Mouse (Mus musculus): ENCODE measurements at regions not wholly inside any gene's neighbourhood (a gene's known extent, or its start where the extent isn't known, plus 50 kb on each side); places are given as distances from the start of the nearest gene placed in this dataset.

GRCm38 (mm10) chr2:172756472-172756860 is 183.7 kb downstream of the Bmp7 start:
- Histone ChIP-seq H3K4me2 (ENCODE audit: low read length) (no peak overlapping the region), H3K36me3 (ENCODE audit: insufficient read depth, low read length) (no peaks in the 10 kb centered on the region), H3K27me3 (ENCODE audit: insufficient read depth, low read length) (peaks cover 12% of the 10 kb centered on the region), H3K9ac (ENCODE audit: low read depth, low read length) (no peak overlapping the region), H3K4me1 (replicated peaks; ENCODE audit: insufficient read depth, low read length) (no peaks in the 10 kb centered on the region), H3K9me3 (replicated peaks; ENCODE audit: low read length) (no peaks in the 10 kb centered on the region), H3K4me3 (replicated peaks; ENCODE audit: low read depth, low read length) (no peak overlapping the region), H3K27ac (no peak overlapping the region)
- WGBS: 15% methylated on average over 8 of the region's 8 CpGs
- no peak for TF ChIP-seq CTCF (IDR thresholded peaks at IDR 0.05; ENCODE audit: low read depth)
- peak; percentile 47 for DNase-seq (ENCODE audit: low spot score)
- ATAC-seq (replicated peaks; ENCODE audit: low FRiP score, low read depth): no peak

DNA sequence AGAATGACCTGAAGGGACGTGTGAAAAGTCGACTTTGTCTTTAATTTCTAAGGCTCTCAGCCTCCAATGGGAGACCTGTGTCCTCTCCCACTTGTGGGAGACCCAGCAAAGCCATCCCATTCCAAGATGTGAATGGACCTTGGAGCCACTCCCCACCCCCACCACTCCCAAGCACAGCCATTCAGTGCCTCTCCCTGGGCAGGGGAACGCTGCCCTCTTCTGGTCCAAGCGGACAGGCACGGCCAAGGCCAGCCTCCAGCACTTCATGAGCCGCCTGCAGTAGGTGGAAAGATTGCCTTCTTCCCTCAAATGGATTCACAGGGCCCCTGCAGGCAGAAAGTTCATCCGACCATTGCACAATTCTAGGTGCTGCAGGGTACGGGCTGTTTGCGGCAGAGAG is 181.6 kb downstream of the Bmp7 start:
- Histone ChIP-seq H3K27me3 (ENCODE audit: insufficient read depth, low read length) (peaks cover 12% of the 10 kb centered on the region), H3K36me3 (ENCODE audit: insufficient read depth, low read length) (no peaks in the 10 kb centered on the region), H3K9me3 (replicated peaks; ENCODE audit: low read length) (no peaks in the 10 kb centered on the region), H3K9ac (ENCODE audit: low read depth, low read length) (no peak overlapping the region), H3K4me2 (ENCODE audit: low read length) (no peak overlapping the region), H3K4me1 (replicated peaks; ENCODE audit: insufficient read depth, low read length) (no peaks in the 10 kb centered on the region), H3K27ac (no peak overlapping the region), H3K4me3 (replicated peaks; ENCODE audit: low read depth, low read length) (no peak overlapping the region)
- WGBS: 11% methylated on average over 9 of the region's 9 CpGs
- DNase-seq (ENCODE audit: low spot score): peak; percentile 76
- peak; percentile 87 for TF ChIP-seq CTCF (IDR thresholded peaks at IDR 0.05; ENCODE audit: low read depth)
- no peak; the same call in 1 of the 2 replicates for ATAC-seq (replicated peaks; ENCODE audit: low FRiP score, low read depth)

DNA sequence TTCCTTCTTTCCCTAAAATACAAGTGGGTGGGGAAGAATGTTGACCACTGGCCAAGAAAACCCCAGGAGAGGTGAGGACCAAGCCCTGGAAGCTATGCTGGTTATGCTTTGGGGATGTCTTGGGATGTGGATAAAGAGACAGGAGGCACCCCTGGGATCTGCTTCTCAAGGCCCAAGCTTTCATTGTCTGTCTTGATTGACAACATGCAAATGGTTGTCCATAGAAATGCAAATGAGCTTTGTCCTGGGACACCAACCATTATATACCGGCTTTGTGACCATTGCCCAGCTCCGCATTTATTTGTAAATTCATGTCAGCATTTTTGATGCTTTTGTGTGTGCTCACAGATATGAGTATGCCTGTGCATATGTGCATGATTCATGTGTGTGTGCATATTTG is 174.9 kb downstream of the Bmp7 start:
- 71% methylated on average over 2 of the region's 2 CpGs for WGBS
- no peak for TF ChIP-seq CTCF (IDR thresholded peaks at IDR 0.05; ENCODE audit: low read depth)
- Histone ChIP-seq H3K4me1 (replicated peaks; ENCODE audit: insufficient read depth, low read length) (no peaks in the 10 kb centered on the region), H3K27me3 (ENCODE audit: insufficient read depth, low read length) (no peaks in the 10 kb centered on the region), H3K4me2 (ENCODE audit: low read length) (no peak overlapping the region), H3K4me3 (replicated peaks; ENCODE audit: low read depth, low read length) (no peak overlapping the region), H3K27ac (no peak overlapping the region), H3K9ac (ENCODE audit: low read depth, low read length) (no peak overlapping the region), H3K36me3 (ENCODE audit: insufficient read depth, low read length) (no peaks in the 10 kb centered on the region), H3K9me3 (replicated peaks; ENCODE audit: low read length) (no peaks in the 10 kb centered on the region)
- no peak for DNase-seq (ENCODE audit: low spot score)
- no peak for ATAC-seq (replicated peaks; ENCODE audit: low FRiP score, low read depth)

- WGBS: 63% methylated on average over 7 of the region's 7 CpGs
- no peak for DNase-seq (ENCODE audit: low spot score)
- no peak for TF ChIP-seq CTCF (IDR thresholded peaks at IDR 0.05; ENCODE audit: low read depth)
Observed at GRCm38 (mm10) chr2:172766403-172766802, 173.7 kb downstream of the Bmp7 start.

GRCm38 (mm10) chr2:172768756-172769155 is 171.4 kb downstream of the Bmp7 start:
- WGBS: 81% methylated on average over 8 of the region's 8 CpGs

More at GRCm38 (mm10) chr2:172766403-172766802, 173.7 kb downstream of the Bmp7 start:
- Histone ChIP-seq H3K27ac (no peak overlapping the region), H3K9me3 (replicated peaks; ENCODE audit: low read length) (no peaks in the 10 kb centered on the region), H3K4me3 (replicated peaks; ENCODE audit: low read depth, low read length) (no peak overlapping the region), H3K36me3 (ENCODE audit: insufficient read depth, low read length) (no peaks in the 10 kb centered on the region), H3K9ac (ENCODE audit: low read depth, low read length) (no peak overlapping the region), H3K4me2 (ENCODE audit: low read length) (no peak overlapping the region), H3K4me1 (replicated peaks; ENCODE audit: insufficient read depth, low read length) (no peaks in the 10 kb centered on the region), H3K27me3 (ENCODE audit: insufficient read depth, low read length) (no peaks in the 10 kb centered on the region)
- ATAC-seq (replicated peaks; ENCODE audit: low FRiP score, low read depth): no peak

DNA sequence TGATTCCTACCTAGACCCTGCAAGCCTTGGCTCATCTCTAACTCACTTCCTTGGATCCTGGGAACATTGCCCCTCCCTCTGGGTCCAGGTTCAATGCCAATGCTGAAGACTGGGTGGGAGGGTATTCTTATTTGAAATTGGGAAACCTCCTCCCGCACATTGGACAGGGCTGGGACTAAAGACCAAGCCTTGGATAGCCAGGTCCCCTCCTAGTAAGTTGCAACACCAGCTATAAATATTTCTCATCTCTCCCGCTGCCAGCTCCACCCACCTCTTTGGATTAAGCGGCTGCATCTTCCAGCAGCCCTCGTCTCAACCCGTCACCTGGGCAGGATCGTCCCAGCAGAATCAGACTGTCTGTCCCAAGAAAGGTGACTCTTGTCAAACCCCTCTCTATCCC is 170.1 kb downstream of the Bmp7 start:
- Histone ChIP-seq H3K4me2 (ENCODE audit: low read length) (no peak overlapping the region), H3K9ac (ENCODE audit: low read depth, low read length) (no peak overlapping the region), H3K9me3 (replicated peaks; ENCODE audit: low read length) (no peaks in the 10 kb centered on the region), H3K27me3 (ENCODE audit: insufficient read depth, low read length) (no peaks in the 10 kb centered on the region), H3K36me3 (ENCODE audit: insufficient read depth, low read length) (no peaks in the 10 kb centered on the region), H3K4me1 (replicated peaks; ENCODE audit: insufficient read depth, low read length) (no peaks in the 10 kb centered on the region), H3K27ac (no peak overlapping the region), H3K4me3 (replicated peaks; ENCODE audit: low read depth, low read length) (no peak overlapping the region)
- ATAC-seq (replicated peaks; ENCODE audit: low FRiP score, low read depth) (no peak), DNase-seq (ENCODE audit: low spot score) (no peak)
- TF ChIP-seq CTCF (IDR thresholded peaks at IDR 0.05; ENCODE audit: low read depth): no peak
- WGBS: 64% methylated on average over 6 of the region's 6 CpGs

More at GRCm38 (mm10) chr2:172768756-172769155, 171.4 kb downstream of the Bmp7 start:
- Histone ChIP-seq H3K9me3 (replicated peaks; ENCODE audit: low read length) (no peaks in the 10 kb centered on the region), H3K27ac (no peak overlapping the region), H3K36me3 (ENCODE audit: insufficient read depth, low read length) (no peaks in the 10 kb centered on the region), H3K9ac (ENCODE audit: low read depth, low read length) (no peak overlapping the region), H3K27me3 (ENCODE audit: insufficient read depth, low read length) (no peaks in the 10 kb centered on the region), H3K4me2 (ENCODE audit: low read length) (no peak overlapping the region), H3K4me1 (replicated peaks; ENCODE audit: insufficient read depth, low read length) (no peaks in the 10 kb centered on the region), H3K4me3 (replicated peaks; ENCODE audit: low read depth, low read length) (no peak overlapping the region)
- no peak for TF ChIP-seq CTCF (IDR thresholded peaks at IDR 0.05; ENCODE audit: low read depth)
- no peak for ATAC-seq (replicated peaks; ENCODE audit: low FRiP score, low read depth)
- no peak for DNase-seq (ENCODE audit: low spot score)

- no peak overlapping the region for H3K9ac ChIP-seq (ENCODE audit: low read depth, low read length)
- H3K27ac ChIP-seq: no peak overlapping the region
- H3K4me1 ChIP-seq (replicated peaks; ENCODE audit: insufficient read depth, low read length): no peaks in the 10 kb centered on the region
- WGBS: 86% methylated on average over 14 of the region's 14 CpGs
- no peaks in the 10 kb centered on the region for H3K36me3 ChIP-seq (ENCODE audit: insufficient read depth, low read length)
- no peaks in the 10 kb centered on the region for H3K27me3 ChIP-seq (ENCODE audit: insufficient read depth, low read length)
- ATAC-seq (replicated peaks; ENCODE audit: low FRiP score, low read depth) (no peak), DNase-seq (ENCODE audit: low spot score) (no peak)
- no peaks in the 10 kb centered on the region for H3K9me3 ChIP-seq (replicated peaks; ENCODE audit: low read length)
- H3K4me3 ChIP-seq (replicated peaks; ENCODE audit: low read depth, low read length): no peak overlapping the region
- no peak for TF ChIP-seq CTCF (IDR thresholded peaks at IDR 0.05; ENCODE audit: low read depth)
- H3K4me2 ChIP-seq (ENCODE audit: low read length): no peak overlapping the region
Observed at GRCm38 (mm10) chr2:172770606-172771005, 169.5 kb downstream of the Bmp7 start.

All from kidney, postnatal 0 days (tissue).